Mouse (Mus musculus) hindbrain, postnatal 0 days (tissue): ENCODE results near the gene Ifi206. TPM values are rescaled to one million over a fixed set of nuclear protein-coding genes. Genes with fewer than 3 reads are reported as not detected.

ENCODE experiments used
- ATAC-seq: fragments of 200-750 bp; cut with Nextera tagmentation; 2 replicates; pipeline ENCODE4 v1.8.0; 2017; ENCODE audit warnings: mild to moderate bottlenecking, moderate TSS enrichment, moderate library complexity
- DNase-seq: peaks from one replicate; pipeline ENCODE4 v3.0.0-alpha.2; 2015; ENCODE audit warnings: low spot score
- H3K27ac ChIP-seq: fragments of 300-500 bp; sonication (generic); 2 replicates; pipeline ENCODE4 v1.5.1; 2014; ENCODE audit warnings: mild to moderate bottlenecking
- H3K27me3 ChIP-seq: fragments of 300-500 bp; sonication (generic); 2 replicates; pipeline ENCODE4 v1.6.1; 2014; ENCODE audit warnings: low read length, mixed read lengths; ENCODE audit not compliant: insufficient read depth
- H3K36me3 ChIP-seq: fragments of 300-500 bp; sonication (generic); 2 replicates; pipeline ENCODE4 v1.6.1; 2014; ENCODE audit warnings: low read length, mixed read lengths; ENCODE audit not compliant: insufficient read depth
- H3K4me1 ChIP-seq: fragments of 300-500 bp; sonication (generic); 2 replicates; pipeline ENCODE4 v1.6.1; 2014; ENCODE audit warnings: antibody characterized with exemption, low read length, mixed read lengths; ENCODE audit not compliant: insufficient read depth
- H3K4me2 ChIP-seq: fragments of 300-500 bp; sonication (generic); 2 replicates; pipeline ENCODE4 v1.6.1; 2014; ENCODE audit warnings: low read depth, mild to moderate bottlenecking, low read length, moderate library complexity, mixed read lengths
- H3K4me3 ChIP-seq: fragments of 300-500 bp; sonication (generic); 2 replicates; pipeline ENCODE4 v1.5.1; 2014; ENCODE audit warnings: low read length
- H3K9ac ChIP-seq: fragments of 300-500 bp; sonication (generic); replicated peaks from 2 replicates; pipeline ENCODE4 v1.6.1; 2014; ENCODE audit warnings: mild to moderate bottlenecking, low read length, moderate library complexity, mixed read lengths
- H3K9me3 ChIP-seq: fragments of 300-500 bp; sonication (generic); 2 replicates; pipeline ENCODE4 v1.6.1; 2016; ENCODE audit warnings: low read length, mixed read lengths
- CTCF ChIP-seq: IDR thresholded peaks from 2 replicates; pipeline ENCODE4 v1.5.1; 2016; ENCODE audit warnings: antibody characterized with exemption, control low read depth, low read depth
- WGBS: fragments of 180-500 bp; shearing (Covaris S2); extraction: QIAGEN DNeasy Blood & Tissue Kit; methylation state at CpG from one replicate; pipeline ENCODE4 v1.1.7; 2014; 5-methylcytosine and 5-hydroxymethylcytosine counted together
- polyA plus RNA-seq: library from polyadenylated mRNA; unstranded; fragments of >200 nt; fragmentation: Nextera tagmentation; extraction: Ambion mirVana; gene quantifications from 2 replicates; pipeline ENCODE4 v1.2.1, GENCODE M21; 2015
- total RNA-seq: library from RNA; depleted of rRNA; stranded (reverse); fragments of >200 nt; gene quantifications from 2 replicates; pipeline ENCODE4 v1.2.3, GENCODE M21; 2014

The Ifi206 gene
- total and polyA plus RNA-seq, 2 experiments from 2014 or later: 0.21 TPM; not detected in 1

GRCm38 (mm10) chr1:173440681-173441080 lies 50.2 kb downstream of the Ifi206 start:
- ATAC-seq (no peak), DNase-seq (no peak)
- Histone ChIP-seq H3K9me3 (no peaks in the 10 kb centered on the region), H3K4me2 (no peak overlapping the region), H3K4me3 (no peak overlapping the region), H3K9ac (no peak overlapping the region), H3K27me3 (no peaks in the 10 kb centered on the region), H3K4me1 (no peaks in the 10 kb centered on the region), H3K27ac (no peak overlapping the region), H3K36me3 (no peaks in the 10 kb centered on the region)
- no peak for TF ChIP-seq CTCF
- 77% methylated on average over 1 of the region's 1 CpGs for WGBS

GRCm38 (mm10) chr1:173437161-173437953 lies 53.5 kb downstream of the Ifi206 start:
- DNase-seq: no peak
- no peak overlapping the region for H3K27ac ChIP-seq
- 77% methylated on average over 6 of the region's 6 CpGs for WGBS
- no peak for ATAC-seq
- H3K4me2 ChIP-seq: no peak overlapping the region
- no peak overlapping the region for H3K9ac ChIP-seq
- H3K27me3 ChIP-seq: no peaks in the 10 kb centered on the region
- H3K9me3 ChIP-seq: no peaks in the 10 kb centered on the region
- H3K36me3 ChIP-seq: no peaks in the 10 kb centered on the region
- TF ChIP-seq CTCF: no peak
- no peaks in the 10 kb centered on the region for H3K4me1 ChIP-seq
- H3K4me3 ChIP-seq: no peak overlapping the region

- no peaks in the 10 kb centered on the region for H3K4me1 ChIP-seq
- TF ChIP-seq CTCF: no peak
- no peak overlapping the region for H3K4me3 ChIP-seq
- 93% methylated on average over 2 of the region's 2 CpGs for WGBS
- DNase-seq: no peak
- H3K27me3 ChIP-seq: no peaks in the 10 kb centered on the region
- H3K9me3 ChIP-seq: no peaks in the 10 kb centered on the region
- no peak overlapping the region for H3K9ac ChIP-seq
- no peak overlapping the region for H3K4me2 ChIP-seq
- no peak overlapping the region for H3K27ac ChIP-seq
- H3K36me3 ChIP-seq: no peaks in the 10 kb centered on the region
- ATAC-seq: no peak
These were observed 58.4 kb downstream of the Ifi206 start for GRCm38 (mm10) chr1:173432411-173432810.

DNA sequence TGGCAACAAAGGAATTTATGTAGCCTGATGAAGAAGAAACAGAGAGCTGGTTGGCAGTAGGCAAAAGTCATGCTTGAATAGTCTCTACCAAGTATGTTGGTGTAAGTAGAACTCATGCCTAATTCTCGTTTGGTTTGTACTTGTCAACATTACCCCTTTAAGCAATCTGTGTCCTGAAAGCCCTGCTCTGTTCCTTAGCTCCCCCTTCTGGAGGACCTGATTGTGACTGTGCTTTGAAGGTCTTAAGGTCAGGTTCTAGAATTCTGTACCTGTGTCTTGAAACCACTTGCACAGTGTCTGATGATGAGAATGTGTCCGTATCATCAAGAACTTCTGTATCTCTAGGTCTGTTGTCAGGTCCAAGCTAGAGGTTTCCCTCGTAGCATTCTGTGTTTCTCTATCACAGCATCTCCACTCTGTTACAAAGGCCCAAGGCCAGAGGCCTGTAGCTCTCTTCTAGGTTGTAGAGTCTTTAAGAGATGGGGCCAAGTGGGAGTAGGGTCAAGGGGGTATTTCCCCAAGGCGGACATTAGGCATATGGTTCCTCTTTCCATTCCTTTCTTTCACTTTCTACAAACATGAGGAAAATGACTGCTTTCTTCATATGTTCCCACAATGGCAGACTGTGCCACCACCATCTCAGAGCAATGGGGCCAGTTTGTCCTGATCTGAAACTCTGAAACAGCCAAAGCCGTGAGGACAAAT lies 60.7 kb downstream of the Ifi206 start:
- Histone ChIP-seq H3K4me2 (no peak overlapping the region), H3K9ac (no peak overlapping the region), H3K27me3 (no peaks in the 10 kb centered on the region), H3K36me3 (no peaks in the 10 kb centered on the region), H3K4me1 (no peaks in the 10 kb centered on the region), H3K9me3 (no peaks in the 10 kb centered on the region), H3K27ac (no peak overlapping the region), H3K4me3 (no peak overlapping the region)
- DNase-seq (no peak), ATAC-seq (no peak)
- WGBS: 91% methylated on average over 5 of the region's 5 CpGs
- TF ChIP-seq CTCF: no peak

- H3K4me1 ChIP-seq: no peaks in the 10 kb centered on the region
- no peak for TF ChIP-seq CTCF
- no peaks in the 10 kb centered on the region for H3K36me3 ChIP-seq
- H3K4me3 ChIP-seq: no peak overlapping the region
- 77% methylated on average over 8 of the region's 8 CpGs for WGBS
- H3K9me3 ChIP-seq: no peaks in the 10 kb centered on the region
- no peak for ATAC-seq
- H3K9ac ChIP-seq: no peak overlapping the region
- no peaks in the 10 kb centered on the region for H3K27me3 ChIP-seq
- no peak overlapping the region for H3K27ac ChIP-seq
- DNase-seq: no peak
- no peak overlapping the region for H3K4me2 ChIP-seq
These were observed 63.5 kb downstream of the Ifi206 start for GRCm38 (mm10) chr1:173427385-173427784.

- ATAC-seq: no peak
- DNase-seq: no peak
- H3K27me3 ChIP-seq: no peaks in the 10 kb centered on the region
- no peaks in the 10 kb centered on the region for H3K36me3 ChIP-seq
- no peak overlapping the region for H3K9ac ChIP-seq
- no peak for TF ChIP-seq CTCF
- H3K4me2 ChIP-seq: no peak overlapping the region
- H3K27ac ChIP-seq: no peak overlapping the region
- no peaks in the 10 kb centered on the region for H3K4me1 ChIP-seq
- WGBS: 66% methylated on average over 2 of the region's 2 CpGs
- H3K9me3 ChIP-seq: no peaks in the 10 kb centered on the region
- H3K4me3 ChIP-seq: no peak overlapping the region
These were observed 64.5 kb downstream of the Ifi206 start for GRCm38 (mm10) chr1:173426345-173426744.

GRCm38 (mm10) chr1:173420374-173420773 lies 70.5 kb downstream of the Ifi206 start:
- H3K36me3 ChIP-seq: no peaks in the 10 kb centered on the region
- no peak for DNase-seq
- 87% methylated on average over 6 of the region's 6 CpGs for WGBS

More at GRCm38 (mm10) chr1:173420374-173420773, 70.5 kb downstream of the Ifi206 start:
- no peak for TF ChIP-seq CTCF
- Histone ChIP-seq H3K27me3 (no peaks in the 10 kb centered on the region), H3K4me2 (no peak overlapping the region), H3K9me3 (no peaks in the 10 kb centered on the region), H3K4me1 (no peaks in the 10 kb centered on the region), H3K4me3 (no peak overlapping the region), H3K9ac (no peak overlapping the region), H3K27ac (no peak overlapping the region)
- no peak for ATAC-seq
